Mouse (Mus musculus) small intestine, adult 2 months (tissue): ENCODE results near the gene Entpd4b. TPM values are rescaled to one million over a fixed set of nuclear protein-coding genes. Genes with fewer than 3 reads are reported as not detected.
"Not testable (repeated sequence)": the region's sequence is repeated elsewhere in the genome, so short reads cannot be mapped to it uniquely, and the experiment has no call there.

Source experiments
- H3K27ac ChIP-seq: fragments of 200-500 bp; 2 replicates; pipeline ENCODE4 v1.5.1; 2012; ENCODE audit warnings: low read depth, low read length, control low read depth, inconsistent platforms; ENCODE audit not compliant: insufficient read depth
- H3K27me3 ChIP-seq: fragments of 200-500 bp; 2 replicates; pipeline ENCODE4 v1.6.1; 2012; ENCODE audit warnings: mild to moderate bottlenecking, moderate library complexity, low read length, inconsistent platforms; ENCODE audit not compliant: control insufficient read depth, insufficient read depth
- H3K36me3 ChIP-seq: fragments of 200-500 bp; 2 replicates; pipeline ENCODE4 v1.6.1; 2012; ENCODE audit warnings: mild to moderate bottlenecking, low read length, control low read depth, inconsistent platforms; ENCODE audit not compliant: control insufficient read depth, insufficient read depth
- H3K4me1 ChIP-seq: fragments of 200-500 bp; 2 replicates; pipeline ENCODE4 v1.6.1; 2012; ENCODE audit warnings: low read length, inconsistent platforms, mixed read lengths; ENCODE audit not compliant: control insufficient read depth, insufficient read depth, insufficient read length
- H3K4me3 ChIP-seq: fragments of 200-500 bp; 2 replicates; pipeline ENCODE4 v1.5.1; 2012; ENCODE audit warnings: low read depth, mild to moderate bottlenecking, control low read depth, inconsistent platforms, low read length, moderate library complexity
- WGBS: fragments of 180-500 bp; shearing (Covaris S2); methylation state at CpG from one replicate; pipeline ENCODE4 v1.1.7; 2018; 5-methylcytosine and 5-hydroxymethylcytosine counted together
- polyA plus RNA-seq: library from polyadenylated mRNA; depleted of rRNA; stranded (reverse); fragments of >200 nt; gene quantifications from 2 replicates; pipeline ENCODE4 v1.2.3, GENCODE M21; 2012; rRNA removed

Gene Entpd4b
- polyA plus RNA-seq: 5.9 and 6.4 TPM in 2 replicates

DNA sequence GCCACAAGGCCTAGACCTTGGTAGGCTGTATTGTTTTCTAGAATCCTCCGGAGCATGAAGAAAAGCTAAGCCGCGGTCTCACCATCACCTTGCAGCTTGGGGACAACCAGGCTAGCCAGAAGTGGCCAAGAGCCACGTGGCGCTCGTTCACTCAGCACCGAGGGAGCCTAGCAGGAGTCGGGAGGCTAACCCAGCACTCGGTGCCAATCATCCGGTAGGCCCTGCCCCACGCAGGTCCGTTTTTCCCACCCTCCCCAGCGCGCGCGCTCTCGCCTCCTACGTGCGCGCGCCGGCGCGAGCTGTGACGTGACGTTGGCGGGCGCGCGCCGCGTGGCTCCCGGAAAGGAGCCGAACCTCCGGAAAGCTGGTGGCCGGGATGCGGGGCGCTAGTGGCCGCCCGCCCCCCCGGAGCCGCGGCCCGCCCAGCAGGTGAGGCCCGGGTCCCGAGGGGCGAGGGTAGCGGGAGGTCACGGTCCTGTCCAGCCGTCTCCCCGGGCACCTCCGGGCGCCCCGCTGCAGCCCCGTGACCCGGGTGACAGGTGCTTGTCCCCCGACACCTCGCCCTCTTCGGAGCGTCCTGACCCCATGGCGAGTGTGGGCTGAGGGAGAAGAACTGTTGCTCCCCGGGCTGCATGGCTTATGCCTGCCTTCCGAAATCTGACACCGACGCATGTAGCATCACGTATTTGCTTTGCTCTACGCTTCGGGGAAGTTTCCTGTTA, at the start of gene Entpd4b:
TSS of gene Entpd4b (plus strand) at position 315 of the 722 bp plus-strand sequence.
- not testable (repeated sequence) for H3K27ac ChIP-seq, H3K36me3 ChIP-seq, H3K4me3 ChIP-seq, H3K27me3 ChIP-seq, H3K4me1 ChIP-seq
- no CpG with 5 or more reads among the region's 68 CpGs for WGBS

DNA sequence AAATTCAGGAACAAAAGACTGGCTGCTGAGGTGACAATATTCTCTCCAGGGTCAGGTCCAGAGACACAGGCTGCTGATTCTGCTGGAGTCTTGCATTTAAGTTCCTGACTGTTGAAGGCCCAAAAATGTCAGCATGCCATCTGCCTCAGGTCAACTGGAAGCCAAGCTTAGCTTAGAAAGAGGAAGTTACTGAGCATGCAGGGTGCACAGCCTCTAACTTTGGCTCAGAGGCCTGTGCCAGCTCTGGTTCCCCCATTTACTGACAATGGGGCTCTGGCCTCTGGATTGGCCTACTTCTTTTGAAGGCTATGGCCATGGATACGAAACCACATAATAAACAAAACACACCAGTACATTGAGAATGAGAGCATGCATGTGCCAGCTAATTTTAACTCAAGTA, 48.2 kb upstream of the Entpd4b start:
- H3K36me3 ChIP-seq, H3K27ac ChIP-seq, H3K4me3 ChIP-seq, H3K27me3 ChIP-seq, H3K4me1 ChIP-seq: not testable (repeated sequence)
- no CpG with 5 or more reads among the region's 1 CpGs for WGBS

GRCm38 (mm10) chr14:69512449-69512848, 42.8 kb upstream of the Entpd4b start, which contains the start of gene Gm27179:
Gene Gm27179, minus strand, starts transcription at chr14:69512549.
- H3K27me3 ChIP-seq, H3K36me3 ChIP-seq, H3K4me3 ChIP-seq, H3K27ac ChIP-seq, H3K4me1 ChIP-seq: not testable (repeated sequence)
- no CpG with 5 or more reads among the region's 2 CpGs for WGBS

DNA sequence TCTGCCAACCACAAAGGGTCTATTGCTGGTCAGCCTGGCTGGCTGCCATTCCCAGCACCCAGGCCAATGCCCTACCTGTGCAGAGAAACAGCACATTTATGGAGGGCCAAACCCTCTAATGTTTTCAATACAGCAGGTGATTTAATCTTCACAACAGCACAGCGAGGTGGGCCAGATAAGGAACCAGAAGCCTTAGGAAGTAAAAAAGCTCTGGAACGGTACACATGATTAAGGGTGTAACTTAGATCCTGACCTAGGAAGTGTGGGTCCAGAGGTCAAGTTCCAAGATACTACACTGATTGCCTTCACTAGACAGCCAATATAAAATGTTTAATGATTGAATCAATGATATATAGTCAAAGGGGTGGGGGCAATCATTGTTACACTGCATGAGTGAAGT, 34.4 kb upstream of the Entpd4b start:
- not testable (repeated sequence) for H3K4me3 ChIP-seq, H3K4me1 ChIP-seq, H3K27ac ChIP-seq, H3K36me3 ChIP-seq, H3K27me3 ChIP-seq
- WGBS: no CpG with 5 or more reads among the region's 2 CpGs

DNA sequence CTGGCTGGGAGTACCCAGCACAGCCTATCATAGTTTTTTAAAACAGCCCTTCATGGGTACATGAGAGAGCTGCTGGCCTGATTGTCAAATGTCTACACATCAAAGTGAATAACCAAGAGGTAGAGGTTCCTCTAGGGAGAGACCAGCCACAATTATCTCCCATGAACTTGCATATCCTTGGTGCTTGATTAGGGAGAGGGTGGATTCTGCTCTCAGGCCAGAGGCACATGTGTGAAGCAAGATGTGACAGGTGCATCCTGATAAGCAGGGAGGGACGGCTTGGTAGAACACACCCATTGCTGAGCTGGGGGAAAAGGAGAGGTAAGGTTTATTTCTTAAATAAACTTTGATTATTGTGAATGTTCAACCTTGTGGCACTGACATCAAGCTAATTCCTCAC, 32.2 kb upstream of the Entpd4b start:
- H3K4me1 ChIP-seq, H3K27me3 ChIP-seq, H3K4me3 ChIP-seq, H3K36me3 ChIP-seq, H3K27ac ChIP-seq: not testable (repeated sequence)
- WGBS: no CpG with 5 or more reads among the region's 1 CpGs

GRCm38 (mm10) chr14:69526202-69526601, 29.0 kb upstream of the Entpd4b start:
- not testable (repeated sequence) for H3K4me3 ChIP-seq, H3K4me1 ChIP-seq, H3K36me3 ChIP-seq, H3K27me3 ChIP-seq, H3K27ac ChIP-seq
- WGBS: no CpG with 5 or more reads among the region's 1 CpGs

- H3K4me3 ChIP-seq, H3K4me1 ChIP-seq, H3K27me3 ChIP-seq, H3K36me3 ChIP-seq, H3K27ac ChIP-seq: not testable (repeated sequence)
- WGBS: no CpG with 5 or more reads among the region's 7 CpGs
Observed at GRCm38 (mm10) chr14:69536539-69536938, 18.7 kb upstream of the Entpd4b start.

DNA sequence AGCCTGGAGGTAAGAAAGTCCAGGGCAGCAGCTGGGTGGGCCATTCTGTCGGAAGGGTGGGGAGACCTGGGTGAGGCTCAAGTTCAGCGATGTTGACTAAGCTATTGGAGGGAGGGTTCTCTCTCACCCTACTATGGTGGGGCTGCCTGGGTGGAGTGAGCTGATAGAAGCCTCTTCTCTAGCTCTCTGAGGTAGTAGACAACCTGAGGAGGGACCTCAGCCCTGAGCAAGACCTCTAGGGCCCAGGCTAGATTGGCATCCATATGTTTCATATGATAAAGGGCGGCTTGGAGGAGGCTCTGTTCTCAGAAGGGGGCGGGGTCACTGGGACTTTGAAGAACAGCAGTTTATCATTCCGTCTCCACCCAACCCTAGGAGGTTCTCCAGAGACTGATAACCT, 15.1 kb upstream of the Entpd4b start:
- H3K36me3 ChIP-seq, H3K4me3 ChIP-seq, H3K27me3 ChIP-seq, H3K4me1 ChIP-seq, H3K27ac ChIP-seq: not testable (repeated sequence)
- WGBS: no CpG with 5 or more reads among the region's 5 CpGs

- WGBS: no CpG with 5 or more reads among the region's 7 CpGs
- H3K4me3 ChIP-seq, H3K27me3 ChIP-seq: not testable (repeated sequence)
Observed at GRCm38 (mm10) chr14:69542695-69543094, 12.5 kb upstream of the Entpd4b start.

DNA sequence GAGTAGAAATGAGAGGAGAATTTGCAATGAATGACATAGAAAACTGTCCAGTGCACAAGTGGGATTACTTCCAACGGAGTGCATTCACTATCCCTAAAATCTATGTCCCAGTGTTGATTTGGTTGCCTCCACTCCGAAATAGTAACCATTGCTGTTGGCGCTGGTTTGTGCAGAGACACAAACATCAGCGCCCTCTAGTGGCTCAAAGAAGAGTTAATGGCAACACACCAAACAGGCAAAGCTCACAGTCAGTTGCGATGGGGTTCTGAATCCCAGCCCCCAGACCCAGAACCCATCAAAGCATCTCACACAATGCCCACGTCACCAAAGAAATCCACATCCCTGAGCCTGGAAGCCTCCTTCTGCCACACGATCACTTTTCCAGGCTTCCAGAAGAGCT, 11.2 kb upstream of the Entpd4b start:
- H3K36me3 ChIP-seq, H3K4me3 ChIP-seq, H3K27ac ChIP-seq, H3K4me1 ChIP-seq, H3K27me3 ChIP-seq: not testable (repeated sequence)
- WGBS: no CpG with 5 or more reads among the region's 7 CpGs

More at GRCm38 (mm10) chr14:69542695-69543094, 12.5 kb upstream of the Entpd4b start:
- H3K4me1 ChIP-seq, H3K27ac ChIP-seq, H3K36me3 ChIP-seq: not testable (repeated sequence)

DNA sequence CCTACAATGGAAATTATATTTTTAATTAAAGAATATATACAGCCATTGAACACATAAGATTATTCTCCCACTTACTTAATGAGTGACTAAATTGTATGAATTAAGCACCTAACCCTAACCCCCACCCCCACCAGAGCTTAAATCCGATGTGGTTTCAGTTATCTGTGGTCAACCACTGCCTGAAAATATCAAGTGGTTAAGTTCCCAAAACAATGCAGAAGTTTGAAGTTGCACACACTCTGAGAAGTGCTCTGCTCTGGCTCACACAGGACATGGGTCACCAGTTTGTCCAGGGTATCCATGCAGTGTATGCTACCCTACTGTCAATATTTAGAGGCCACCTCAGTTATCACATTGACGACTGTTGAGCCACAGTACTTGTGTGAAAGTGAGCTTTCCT, 10.2 kb upstream of the Entpd4b start:
- not testable (repeated sequence) for H3K4me3 ChIP-seq, H3K4me1 ChIP-seq, H3K27me3 ChIP-seq, H3K27ac ChIP-seq, H3K36me3 ChIP-seq
- no CpG with 5 or more reads among the region's 2 CpGs for WGBS

DNA sequence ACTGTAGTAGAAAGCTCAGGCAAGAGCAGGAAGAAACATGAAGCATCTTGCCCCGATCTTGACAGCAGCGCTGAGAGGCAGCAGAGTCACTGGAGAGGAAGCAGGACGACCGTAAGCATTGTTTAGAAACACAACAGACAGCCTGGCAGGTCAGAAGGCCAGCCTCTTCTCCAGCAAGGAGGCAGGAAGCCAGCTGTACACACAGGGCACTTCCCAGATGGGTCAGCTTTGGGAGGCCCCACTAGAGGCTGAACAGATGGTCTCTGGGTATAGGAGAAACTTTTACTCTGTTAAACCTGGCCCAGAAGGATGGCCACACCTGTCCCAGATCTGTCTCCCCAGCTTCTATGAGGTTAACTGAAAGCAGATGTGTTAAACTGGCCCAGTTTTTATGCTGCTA, 7.9 kb upstream of the Entpd4b start:
- not testable (repeated sequence) for H3K27me3 ChIP-seq, H3K36me3 ChIP-seq, H3K27ac ChIP-seq, H3K4me3 ChIP-seq, H3K4me1 ChIP-seq
- WGBS: no CpG with 5 or more reads among the region's 4 CpGs
